Mouse (Mus musculus) cerebellum, postnatal 14 days (tissue): ENCODE results near the gene Psg16.
A peak's percentile ranks its signal among the peaks of the same experiment; 100 is the strongest.
"Not testable (repeated sequence)": the region's sequence is repeated elsewhere in the genome, so short reads cannot be mapped to it uniquely, and the experiment has no call there.

Experiments
- DNase-seq, 2 experiments: peaks; one replicate each; pipeline ENCODE4 v3.0.0; 2021; ENCODE audit warnings: mixed read lengths in 2 of 2

Gene Psg16

GRCm38 (mm10) chr7:17056081-17056581 lies 17.7 kb upstream of the Psg16 start:
- peak; percentile 89 to 90 for DNase-seq

- peak; percentile 55 to 63 for DNase-seq
These were observed 17.0 kb upstream of the Psg16 start for GRCm38 (mm10) chr7:17056601-17057523.

GRCm38 (mm10) chr7:17058071-17058689 lies 15.7 kb upstream of the Psg16 start:
- DNase-seq: peak; percentile 53 to 65

GRCm38 (mm10) chr7:17058816-17059462 lies 14.9 kb upstream of the Psg16 start:
- DNase-seq: peak; percentile 42 to 58

GRCm38 (mm10) chr7:17059463-17059844 lies 14.4 kb upstream of the Psg16 start:
- DNase-seq: no peak

- DNase-seq: peak; percentile 96 to 97
These were observed 13.6 kb upstream of the Psg16 start for GRCm38 (mm10) chr7:17060031-17060781.

GRCm38 (mm10) chr7:17060782-17061605 lies 12.8 kb upstream of the Psg16 start:
- DNase-seq: peak; percentile 69 to 75

- DNase-seq: peak; percentile 63 to 67
These were observed 11.5 kb upstream of the Psg16 start, which contains the start of gene Hif3a for GRCm38 (mm10) chr7:17062389-17062788. Gene Hif3a, minus strand, starts transcription at chr7:17062427.

GRCm38 (mm10) chr7:17062845-17063244 lies 11.0 kb upstream of the Psg16 start:
- peak in 1 of 2 experiments; percentile 14 for DNase-seq

GRCm38 (mm10) chr7:17065620-17066019 lies 8.2 kb upstream of the Psg16 start:
- DNase-seq: no peak

GRCm38 (mm10) chr7:17066412-17066811 lies 7.4 kb upstream of the Psg16 start:
- peak; percentile 94 to 95 for DNase-seq

- no peak for DNase-seq
These were observed 6.8 kb upstream of the Psg16 start for GRCm38 (mm10) chr7:17067000-17067399.

- not testable (repeated sequence) for DNase-seq
These were observed 6.2 kb upstream of the Psg16 start for GRCm38 (mm10) chr7:17067651-17068050.

- peak in 1 of 2 experiments; percentile 33 for DNase-seq
These were observed 332 bp upstream of the Psg16 start for GRCm38 (mm10) chr7:17073513-17073903.

GRCm38 (mm10) chr7:17076542-17076941 lies 2.7 kb downstream of the Psg16 start:
- DNase-seq: peak in 1 of 2 experiments; percentile 50

- DNase-seq: peak; percentile 41 to 64
These were observed 4.3 kb downstream of the Psg16 start for GRCm38 (mm10) chr7:17078076-17078654.

- peak in 1 of 2 experiments; percentile 48 for DNase-seq
These were observed 8.9 kb downstream of the Psg16 start for GRCm38 (mm10) chr7:17082766-17083165.

- DNase-seq: no peak
These were observed 13.9 kb downstream of the Psg16 start for GRCm38 (mm10) chr7:17087731-17088130.

- peak; percentile 30 to 42 for DNase-seq
These were observed 16.3 kb downstream of the Psg16 start for GRCm38 (mm10) chr7:17090058-17090585.

- DNase-seq: no peak
These were observed 17.4 kb downstream of the Psg16 start for GRCm38 (mm10) chr7:17091280-17091679.

GRCm38 (mm10) chr7:17101631-17102030 lies 27.8 kb downstream of the Psg16 start:
- not testable (repeated sequence) for DNase-seq
